ENCODE assay signal across 8 mouse cellular contexts in genomic region chr11:67276601-67277174, GRCm38 (mm10). TPM values are rescaled to one million over a fixed set of nuclear protein-coding genes. Genes with fewer than 3 reads are reported as not detected.
DNase-seq lines count a peak whose midpoint lies in the region; TF ChIP-seq lines count a peak whose summit lies in the region.
"Had no signal": no experiment of that assay in that cellular context is flagged by ENCODE, and none has a peak within 500 bp of the region (broad histone marks: within the 10 kb centered on the region; RNA-seq: fewer than 3 reads in every experiment).

TSS of gene Myh8 (plus strand) at chr11:67277124.

- 58% methylated on average over 10 of the region's 10 CpGs for WGBS in heart, adult 2 months

- TF ChIP-seq CTCF in heart, adult 2 months (IDR thresholded peaks at IDR 0.05) = no peak

- DNase-seq in heart, postnatal 4 days = peak; percentile 62
- DNase-seq in heart, adult 2 months = no peak
- DNase-seq in right cerebral cortex, postnatal 10 days (ENCODE audit: low spot score in 2 of 2) = peak; percentile 44 to 63
- no peak for DNase-seq in right cerebral cortex, adult 18-20 months
- DNase-seq in gastrocnemius, postnatal 10 days = peak; percentile 54
- DNase-seq in ovary, postnatal 36 days (ENCODE audit: low spot score) = peak; percentile 60
- no peak for DNase-seq in frontal cortex, postnatal 36 days (ENCODE audit: low spot score in 2 of 2)

- no peaks in the 10 kb centered on the region for H3K79me2 ChIP-seq in heart, adult 2 months (replicated peaks; ENCODE audit: control insufficient read depth, insufficient read depth, low read length)

- H3K9ac ChIP-seq in heart, adult 2 months (ENCODE audit: low read depth, low read length) = no peak within 1 kb of the TSS

- H3K27me3 ChIP-seq in heart, adult 2 months (ENCODE audit: control insufficient read depth, insufficient read depth, low read length) = no peaks in the 10 kb centered on the region

- no peak within 1 kb of the TSS for H3K27ac ChIP-seq in heart, adult 2 months

- intact Hi-C loops in heart, adult 2 months (cut with DNase I) = no loop called here

- no peaks in the 10 kb centered on the region for H3K4me1 ChIP-seq in heart, adult 2 months (ENCODE audit: control insufficient read depth, insufficient read depth, low read length)

- no peak within 1 kb of the TSS for H3K4me3 ChIP-seq in heart, adult 2 months

- TF ChIP-seq EP300 in heart, adult 2 months (IDR thresholded peaks at IDR 0.05; ENCODE audit: insufficient read depth, low read depth, low read length) = no peak

- TF ChIP-seq POLR2A in heart, adult 2 months (IDR thresholded peaks at IDR 0.05; ENCODE audit: insufficient read depth, low read depth, low read length) = no peak

- H3K36me3 ChIP-seq in heart, adult 2 months (ENCODE audit: control insufficient read depth, insufficient read depth, low read length) = no peaks in the 10 kb centered on the region

RNA-seq across cellular contexts. Expression of gene Myh8, which starts in this region (rescaled TPM):
- total RNA-seq in heart, postnatal 4 days (2021) = 10 to 100 TPM in 1 of 2 experiments, 1 to 10 TPM in 1; 3.0 to 17.6 TPM
- total RNA-seq in heart, adult 2 months (2021) = not detected
- 0.06 TPM in 1 of 2 replicates, not detected in the other for polyA plus RNA-seq in heart, adult 2 months (2012; rRNA removed)
- total RNA-seq in gastrocnemius, postnatal 10 days (2021) = 1,000 to 10,000 TPM; 2,237 to 2,877 TPM
- total RNA-seq: MEL had no signal

Comparison
In these comparisons a context has a peak if more than half of its experiments do, and no peak if none do; other contexts are left out.
1. RNA of gene Myh8 (total RNA-seq): 2,237 to 2,877 TPM in gastrocnemius, postnatal 10 days; 3.0 to 17.6 TPM in heart, postnatal 4 days and not detected in heart, adult 2 months; every median in the first group is over 100 times any median in the second.
2. DNase-seq: peak in heart, postnatal 4 days (single experiment), right cerebral cortex, postnatal 10 days (2 of 2), gastrocnemius, postnatal 10 days (single experiment) and ovary, postnatal 36 days (single experiment); none in heart, adult 2 months (0 of 2), right cerebral cortex, adult 18-20 months (single experiment) and frontal cortex, postnatal 36 days (0 of 2).